Mouse (Mus musculus) kidney, postnatal 10 days (tissue): ENCODE results near the gene Cd68.
"Not testable (repeated sequence)": the region's sequence is repeated elsewhere in the genome, so short reads cannot be mapped to it uniquely, and the experiment has no call there.

ENCODE experiments used
- DNase-seq: peaks from one replicate; pipeline ENCODE4 v3.0.0; 2021; ENCODE audit warnings: mixed read lengths

Cd68 gene

GRCm38 (mm10) chr11:69665457-69665960, 444 bp downstream of the Cd68 start:
- no peak for DNase-seq

GRCm38 (mm10) chr11:69664841-69665240, 1.1 kb downstream of the Cd68 start:
- DNase-seq: no peak

GRCm38 (mm10) chr11:69663795-69664194, 2.2 kb downstream of the Cd68 start:
- DNase-seq: peak; percentile 33

- DNase-seq: no peak
Observed at GRCm38 (mm10) chr11:69662967-69663671, 2.8 kb downstream of the Cd68 start.

GRCm38 (mm10) chr11:69662213-69662966, 3.6 kb downstream of the Cd68 start, which contains the start of gene Mpdu1:
Gene Mpdu1, minus strand, starts transcription at chr11:69662642.
- DNase-seq: peak; percentile 96

GRCm38 (mm10) chr11:69661221-69661881, 4.6 kb downstream of the Cd68 start:
- DNase-seq: peak; percentile 41

- DNase-seq: no peak
Observed at GRCm38 (mm10) chr11:69657462-69657881, 8.5 kb downstream of the Cd68 start.

- DNase-seq: peak; percentile 67
Observed at GRCm38 (mm10) chr11:69656617-69657461, 9.1 kb downstream of the Cd68 start.

- no peak for DNase-seq
Observed at GRCm38 (mm10) chr11:69656065-69656455, 9.9 kb downstream of the Cd68 start.

- DNase-seq: peak; percentile 87
Observed at GRCm38 (mm10) chr11:69655264-69656064, 10.5 kb downstream of the Cd68 start, which contains the start of gene Sox15. Gene Sox15, plus strand, starts transcription at chr11:69655314.

- DNase-seq: no peak
Observed at GRCm38 (mm10) chr11:69654760-69655159, 11.2 kb downstream of the Cd68 start.

GRCm38 (mm10) chr11:69653399-69653798, 12.6 kb downstream of the Cd68 start:
- no peak for DNase-seq

GRCm38 (mm10) chr11:69645860-69646259, 20.1 kb downstream of the Cd68 start:
- DNase-seq: no peak

GRCm38 (mm10) chr11:69635471-69635870, 30.5 kb downstream of the Cd68 start:
- no peak for DNase-seq

GRCm38 (mm10) chr11:69633128-69633866, 32.7 kb downstream of the Cd68 start:
- peak; percentile 83 for DNase-seq

GRCm38 (mm10) chr11:69632284-69633089, 33.5 kb downstream of the Cd68 start, which contains the start of gene Fxr2:
Gene Fxr2, plus strand, starts transcription at chr11:69632990.
- DNase-seq: peak; percentile 100

- no peak for DNase-seq
Observed at GRCm38 (mm10) chr11:69629802-69630201, 36.2 kb downstream of the Cd68 start.

GRCm38 (mm10) chr11:69628286-69628685, 37.7 kb downstream of the Cd68 start:
- peak; percentile 88 for DNase-seq

GRCm38 (mm10) chr11:69624339-69624738, 41.6 kb downstream of the Cd68 start:
- DNase-seq: not testable (repeated sequence)

GRCm38 (mm10) chr11:69623006-69623405, 42.9 kb downstream of the Cd68 start:
- no peak for DNase-seq
